ENCODE assay signal across 7 mouse cellular contexts in the genomic region with DNA sequence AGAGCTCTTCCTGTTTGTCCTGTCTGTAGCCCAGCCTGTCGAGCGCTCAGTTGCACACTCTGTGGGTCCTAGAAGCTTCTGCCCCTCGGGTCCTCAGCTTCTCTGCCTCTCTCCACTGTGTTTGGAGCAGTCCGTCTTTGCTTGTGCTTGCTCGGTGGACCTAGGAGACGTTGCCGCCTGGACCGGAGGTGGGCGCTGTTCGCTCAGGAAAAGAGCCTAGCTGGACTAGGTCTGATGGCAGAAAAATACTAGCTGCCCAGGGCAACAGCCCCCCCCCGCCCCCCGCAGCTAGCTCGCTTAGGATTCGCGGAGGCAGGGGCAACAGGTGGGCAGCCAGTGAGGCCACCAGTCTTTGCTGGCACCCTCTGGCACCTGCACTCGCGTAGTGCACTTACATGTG. TPM values are rescaled to one million over a fixed set of nuclear protein-coding genes. Genes with fewer than 3 reads are reported as not detected.
DNase-seq lines count a peak whose midpoint lies in the region; ATAC-seq and TF ChIP-seq lines count a peak whose summit lies in the region.

No protein-coding gene starts in this region.

- under 1% methylated on average over 17 of the region's 17 CpGs for WGBS in forebrain, embryonic 16.5 days
- 5% methylated on average over 17 of the region's 17 CpGs for WGBS in olfactory bulb, adult 2 months

- H3K36me3 ChIP-seq in forebrain, embryonic 16.5 days (ENCODE audit: control insufficient read depth, insufficient read depth), result no peaks in the 10 kb centered on the region

- peak; percentile 81 for DNase-seq in R1 (ENCODE audit: low read depth, low spot score)
- peak; percentile 44 to 48 for DNase-seq in cerebellum, adult 18-20 months
- DNase-seq in kidney, adult 9 months, result peak; percentile 65
- peak; percentile 88 for DNase-seq in left cerebral cortex, postnatal 4 days
- DNase-seq in MN1 (ENCODE audit: low spot score), result no peak

- H3K27me3 ChIP-seq in forebrain, embryonic 16.5 days (replicated peaks; ENCODE audit: control insufficient read depth, insufficient read depth, low read length), result peaks cover 27% of the 10 kb centered on the region

- TF ChIP-seq CTCF in olfactory bulb, adult 2 months (IDR thresholded peaks at IDR 0.05; ENCODE audit: insufficient read depth, low read depth, low read length), result peak; percentile 66

- peak overlapping the region; percentile 59 for H3K9ac ChIP-seq in forebrain, embryonic 16.5 days (replicated peaks; ENCODE audit: low read depth, low read length)

- peak overlapping the region; percentile 43 for H3K4me3 ChIP-seq in forebrain, embryonic 16.5 days (replicated peaks; ENCODE audit: low read length)
- H3K4me3 ChIP-seq in olfactory bulb, adult 2 months (ENCODE audit: insufficient read depth, low read depth, low read length), result peak overlapping the region; percentile 33

- TF ChIP-seq POLR2A in olfactory bulb, adult 2 months (IDR thresholded peaks at IDR 0.05; ENCODE audit: insufficient read depth, low read depth, low read length), result no peak

- peak overlapping the region; percentile 71 for H3K4me2 ChIP-seq in forebrain, embryonic 16.5 days (ENCODE audit: low read length)

- no peaks in the 10 kb centered on the region for H3K9me3 ChIP-seq in forebrain, embryonic 16.5 days (ENCODE audit: control insufficient read depth, low read length)

- peak; percentile 49 for ATAC-seq in forebrain, embryonic 16.5 days

- no peak overlapping the region for H3K27ac ChIP-seq in forebrain, embryonic 16.5 days (ENCODE audit: low read length)
- no peak overlapping the region for H3K27ac ChIP-seq in olfactory bulb, adult 2 months (ENCODE audit: insufficient read depth, low read depth, low read length)

- intact Hi-C loops in left cerebral cortex, postnatal 4 days (cut with DNase I), result loop anchor here (10.0 kb wide), 2 partner anchors 252 to 1392 kb away; no protein-coding TSS in a partner anchor

- peaks cover 35% of the 10 kb centered on the region for H3K4me1 ChIP-seq in forebrain, embryonic 16.5 days (replicated peaks; ENCODE audit: control insufficient read depth, insufficient read depth, low read length)
- peaks cover 29% of the 10 kb centered on the region for H3K4me1 ChIP-seq in olfactory bulb, adult 2 months (ENCODE audit: control insufficient read depth, insufficient read depth, low read length)

RNA-seq across cellular contexts. Expression of a gene that starts 3.2 kb away (rescaled TPM):
- polyA plus RNA-seq in forebrain, embryonic 16.5 days (2015; fragmentation: Nextera tagmentation; extraction: Ambion mirVana), result 2.3 and 4.5 TPM in 2 replicates
- total RNA-seq in left cerebral cortex, postnatal 4 days (2021), result 10 to 100 TPM; 42.9 to 51.1 TPM
- not detected in 2 replicates for polyA plus RNA-seq in olfactory bulb, adult 2 months (2012; ENCODE audit: insufficient read depth, insufficient read length, low replicate concordance, missing spikeins)
